Mouse (Mus musculus) spleen, adult 2 months (tissue): ENCODE results near the gene Tmem11.

ENCODE experiments used
- CTCF ChIP-seq: fragments of 200-500 bp; IDR thresholded peaks from 2 replicates; pipeline ENCODE4 v1.5.1; 2011; ENCODE audit warnings: mild to moderate bottlenecking, inconsistent platforms; ENCODE audit not compliant: insufficient read depth, insufficient read length, insufficient replicate concordance; ENCODE audit errors: extremely low read depth
- POLR2A ChIP-seq: fragments of 200-500 bp; IDR thresholded peaks from 2 replicates; pipeline ENCODE4 v1.6.1; 2011; ENCODE audit warnings: low read depth, low read length, inconsistent platforms

- TF ChIP-seq CTCF (no peak), POLR2A (no peak)
These were observed 37.4 kb downstream of the Tmem11 start for GRCm38 (mm10) chr11:60841467-60842200.
